Mouse (Mus musculus) heart, embryonic 14.5 days (tissue): Measurements from ENCODE around the gene Tmod3. TPM values are rescaled to one million over a fixed set of nuclear protein-coding genes. Genes with fewer than 3 reads are reported as not detected.
A peak's percentile ranks its signal among the peaks of the same experiment; 100 is the strongest.
"Not testable (repeated sequence)": the region's sequence is repeated elsewhere in the genome, so short reads cannot be mapped to it uniquely, and the experiment has no call there.

Experiments
- ATAC-seq: fragments of 200-750 bp; cut with Nextera tagmentation; 2 replicates; pipeline ENCODE4 v1.8.0; 2017; ENCODE audit warnings: low read depth, moderate TSS enrichment; ENCODE audit not compliant: insufficient number of reproducible peaks, insufficient read depth, low FRiP score
- H3K27ac ChIP-seq, 2 experiments: fragments of 200-500 bp in 1 of 2; fragments of 300-500 bp in 1 of 2; sonication (generic) in 1 of 2; replicated peaks in 1 of 2; 2 replicates each; pipeline ENCODE4 v1.5.1; 2012 to 2014; ENCODE audit warnings: low read depth in 2 of 2, low read length in 2 of 2, control low read depth in 1 of 2, mild to moderate bottlenecking in 1 of 2, mixed read lengths in 1 of 2; ENCODE audit not compliant: control insufficient read depth in 1 of 2, insufficient read depth in 1 of 2
- H3K27me3 ChIP-seq: fragments of 300-500 bp; sonication (generic); 2 replicates; pipeline ENCODE4 v1.6.1; 2014; ENCODE audit warnings: mild to moderate bottlenecking, low read length, control low read depth; ENCODE audit not compliant: control insufficient read depth, insufficient read depth
- H3K36me3 ChIP-seq: fragments of 300-500 bp; sonication (generic); 2 replicates; pipeline ENCODE4 v1.6.1; 2014; ENCODE audit warnings: mild to moderate bottlenecking, control low read depth, low read length, mixed read lengths; ENCODE audit not compliant: control insufficient read depth, insufficient read depth
- H3K4me1 ChIP-seq, 2 experiments: fragments of 200-500 bp in 1 of 2; fragments of 300-500 bp in 1 of 2; sonication (generic) in 1 of 2; 2 replicates each; pipeline ENCODE4 v1.6.1; 2012 to 2014; ENCODE audit warnings: low read length in 2 of 2, control low read depth in 1 of 2, mixed read lengths in 1 of 2; ENCODE audit not compliant: control insufficient read depth in 2 of 2, insufficient read depth in 2 of 2
- H3K4me2 ChIP-seq: fragments of 300-500 bp; sonication (generic); 2 replicates; pipeline ENCODE4 v1.6.1; 2014; ENCODE audit warnings: mild to moderate bottlenecking, low read length
- H3K4me3 ChIP-seq, 2 experiments: fragments of 200-500 bp in 1 of 2; fragments of 300-500 bp in 1 of 2; sonication (generic) in 1 of 2; 2 replicates each; pipeline ENCODE4 v1.5.1; 2012 to 2014; ENCODE audit warnings: low read length in 2 of 2, mild to moderate bottlenecking in 2 of 2, control low read depth in 1 of 2, low read depth in 1 of 2, moderate library complexity in 1 of 2; ENCODE audit not compliant: control insufficient read depth in 1 of 2, insufficient read depth in 1 of 2
- H3K9ac ChIP-seq: fragments of 300-500 bp; sonication (generic); 2 replicates; pipeline ENCODE4 v1.6.1; 2014; ENCODE audit warnings: mild to moderate bottlenecking, low read length
- H3K9me3 ChIP-seq: fragments of 300-500 bp; sonication (generic); 2 replicates; pipeline ENCODE4 v1.6.1; 2016; ENCODE audit warnings: low read length, control low read depth; ENCODE audit not compliant: control insufficient read depth
- WGBS: fragments of 180-500 bp; shearing (Covaris S2); extraction: QIAGEN DNeasy Blood & Tissue Kit; methylation state at CpG from one replicate; pipeline ENCODE4 v1.1.7; 2014; 5-methylcytosine and 5-hydroxymethylcytosine counted together
- polyA plus RNA-seq: library from polyadenylated mRNA; unstranded; fragments of >200 nt; fragmentation: Nextera tagmentation; extraction: Ambion mirVana; gene quantifications from 2 replicates; pipeline ENCODE4 v1.2.1, GENCODE M21; 2014

The Tmod3 gene
- polyA plus RNA-seq, 1 experiment from 2014 or later: 75.0 TPM

DNA sequence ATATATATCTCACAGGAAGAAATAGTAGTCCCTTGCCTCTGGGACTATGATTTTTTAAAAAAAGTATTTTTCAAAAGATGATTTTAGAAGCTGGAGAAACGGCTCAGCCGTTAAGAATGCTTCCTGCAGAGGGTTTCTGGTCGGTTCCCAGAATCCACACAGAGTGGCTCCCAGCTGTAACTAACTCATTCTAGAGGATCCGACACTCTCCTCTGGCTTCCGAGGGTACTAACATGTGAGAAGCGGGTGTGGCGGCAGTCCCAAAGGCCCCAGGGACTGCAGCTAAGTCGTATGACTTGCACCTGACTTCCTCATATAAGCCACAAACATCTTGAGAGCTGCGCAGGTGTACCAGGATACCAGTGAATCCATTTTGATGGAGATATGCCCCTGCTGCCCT lies 26.5 kb downstream of the Tmod3 start:
- not testable (repeated sequence) for ATAC-seq, H3K4me2 ChIP-seq, H3K9ac ChIP-seq, H3K4me3 ChIP-seq, H3K4me1 ChIP-seq, H3K27me3 ChIP-seq, H3K27ac ChIP-seq, H3K9me3 ChIP-seq
- WGBS: 76% methylated on average over 8 of the region's 9 CpGs
- peaks cover 24% of the 10 kb centered on the region for H3K36me3 ChIP-seq

DNA sequence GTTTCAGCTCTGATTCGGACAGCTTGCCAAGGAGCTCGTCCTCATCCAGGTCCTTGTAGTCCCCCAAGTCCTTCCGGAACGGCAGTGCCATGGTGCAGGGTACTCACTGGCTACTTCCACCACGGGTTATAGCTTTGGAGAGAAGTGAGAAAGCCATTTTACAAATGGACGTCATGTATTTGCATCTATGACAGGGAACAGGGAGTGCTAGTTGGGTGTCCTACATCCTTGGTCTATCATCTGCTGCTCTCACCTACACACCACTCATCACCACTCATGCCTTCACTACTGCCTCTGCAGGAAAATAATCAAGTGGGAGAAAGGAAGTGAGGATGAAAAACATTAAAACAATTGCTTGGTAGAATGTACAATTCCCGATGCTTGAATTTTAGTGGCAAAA lies 27.0 kb downstream of the Tmod3 start:
- H3K4me3 ChIP-seq: no peak overlapping the region
- H3K4me2 ChIP-seq: no peak overlapping the region
- no peaks in the 10 kb centered on the region for H3K9me3 ChIP-seq
- H3K4me1 ChIP-seq: peaks cover 4 to 5% of the 10 kb centered on the region in 2 experiments
- peaks cover 24% of the 10 kb centered on the region for H3K36me3 ChIP-seq
- no peak for ATAC-seq
- 89% methylated on average over 7 of the region's 7 CpGs for WGBS
- no peak overlapping the region for H3K9ac ChIP-seq
- no peak overlapping the region for H3K27ac ChIP-seq
- H3K27me3 ChIP-seq: no peaks in the 10 kb centered on the region

DNA sequence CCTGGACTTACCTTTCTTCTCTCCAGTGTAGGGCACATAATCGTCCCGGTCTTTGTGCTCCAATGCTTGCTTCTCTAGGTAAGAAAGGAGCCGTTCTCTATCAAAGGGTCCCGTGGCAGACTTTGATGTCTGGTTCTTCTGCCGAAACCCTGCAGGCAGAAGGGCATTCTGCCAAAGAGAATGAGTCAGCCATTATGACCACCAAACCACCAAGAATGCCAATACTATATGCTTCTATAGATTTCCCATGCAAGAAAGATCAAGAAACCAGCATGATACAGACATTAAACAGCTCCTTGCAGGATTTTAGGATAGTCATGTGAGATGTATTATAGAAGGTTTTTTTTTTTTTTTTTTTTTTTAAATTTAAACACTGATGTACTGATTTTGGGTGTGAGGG lies 30.1 kb downstream of the Tmod3 start:
- no peak for ATAC-seq
- H3K9ac ChIP-seq: no peak overlapping the region
- H3K9me3 ChIP-seq: no peaks in the 10 kb centered on the region
- H3K36me3 ChIP-seq: peaks cover 24% of the 10 kb centered on the region
- H3K4me3 ChIP-seq: no peak overlapping the region
- 63% methylated on average over 5 of the region's 5 CpGs for WGBS
- no peaks in the 10 kb centered on the region for H3K27me3 ChIP-seq
- H3K4me1 ChIP-seq: peaks cover 6 to 9% of the 10 kb centered on the region in 2 experiments
- no peak overlapping the region for H3K4me2 ChIP-seq
- no peak overlapping the region for H3K27ac ChIP-seq

DNA sequence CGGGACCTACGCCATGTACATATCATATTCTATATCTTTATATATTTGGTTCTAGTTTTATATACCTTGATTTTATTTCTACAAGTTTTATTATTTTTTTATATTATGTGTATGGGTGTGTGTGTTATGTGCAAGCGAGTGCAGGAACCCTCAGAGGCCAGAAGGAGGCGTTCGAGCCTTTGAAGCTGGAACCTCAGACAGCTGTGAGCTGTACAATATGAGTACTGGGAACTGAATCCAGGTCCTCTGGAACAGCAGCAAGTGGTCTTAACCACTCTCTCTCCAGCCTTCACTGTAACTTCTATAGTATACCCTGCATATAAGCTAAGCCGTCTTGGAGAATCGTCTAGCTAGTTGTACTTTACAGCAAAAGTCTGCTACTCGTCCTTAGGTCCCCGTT lies 31.4 kb downstream of the Tmod3 start:
- Histone ChIP-seq H3K27me3 (no peaks in the 10 kb centered on the region), H3K4me2 (no peak overlapping the region), H3K9ac (no peak overlapping the region), H3K9me3 (no peaks in the 10 kb centered on the region), H3K36me3 (peaks cover 24% of the 10 kb centered on the region), H3K27ac (peak overlapping the region in 1 of 2 experiments; percentile 63; a peak in 1 of 4 replicates), H3K4me1 (peaks cover 6 to 9% of the 10 kb centered on the region in 2 experiments), H3K4me3 (no peak overlapping the region)
- no peak for ATAC-seq
- WGBS: 96% methylated on average over 9 of the region's 9 CpGs

DNA sequence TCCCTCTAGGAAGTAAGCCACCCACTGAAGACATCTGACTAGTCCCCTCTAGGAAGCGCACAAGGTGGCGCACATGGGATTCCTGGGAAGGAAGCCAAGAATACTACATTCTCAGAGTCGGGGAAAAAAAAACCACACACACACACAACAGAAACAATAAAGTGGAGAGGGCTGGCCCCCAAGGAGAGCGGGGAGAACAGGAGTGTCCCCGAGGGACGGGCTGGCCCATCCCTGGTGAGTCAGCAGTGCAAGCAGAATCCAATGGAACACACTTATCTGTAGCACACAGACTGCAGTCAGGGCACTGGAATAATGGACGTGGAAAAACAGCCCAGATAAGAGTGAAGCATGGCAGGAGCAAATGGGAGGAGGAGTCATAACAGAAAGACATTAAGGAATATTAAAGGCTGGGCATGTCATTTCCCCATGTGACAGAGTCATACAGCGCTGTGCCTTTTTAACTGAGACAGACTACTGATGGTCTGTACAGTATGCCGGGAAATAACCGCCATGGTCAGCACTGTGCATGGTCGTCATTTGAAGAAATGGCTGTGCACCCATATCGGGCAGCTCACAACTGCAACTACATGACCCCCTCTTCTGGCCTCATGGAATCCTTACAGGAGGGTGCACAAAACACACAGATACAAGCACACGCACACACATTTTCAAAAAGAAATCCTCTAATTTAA lies 31.9 kb downstream of the Tmod3 start:
- H3K27ac ChIP-seq: peak overlapping the region; percentile 63 to 71
- H3K9me3 ChIP-seq: no peaks in the 10 kb centered on the region
- peaks cover 26% of the 10 kb centered on the region for H3K36me3 ChIP-seq
- no peak overlapping the region for H3K4me2 ChIP-seq
- H3K9ac ChIP-seq: no peak overlapping the region
- peak; percentile 89 for ATAC-seq
- H3K4me1 ChIP-seq: peaks cover 6 to 9% of the 10 kb centered on the region in 2 experiments
- no peak overlapping the region for H3K4me3 ChIP-seq
- 44% methylated on average over 13 of the region's 13 CpGs for WGBS
- H3K27me3 ChIP-seq: no peaks in the 10 kb centered on the region

DNA sequence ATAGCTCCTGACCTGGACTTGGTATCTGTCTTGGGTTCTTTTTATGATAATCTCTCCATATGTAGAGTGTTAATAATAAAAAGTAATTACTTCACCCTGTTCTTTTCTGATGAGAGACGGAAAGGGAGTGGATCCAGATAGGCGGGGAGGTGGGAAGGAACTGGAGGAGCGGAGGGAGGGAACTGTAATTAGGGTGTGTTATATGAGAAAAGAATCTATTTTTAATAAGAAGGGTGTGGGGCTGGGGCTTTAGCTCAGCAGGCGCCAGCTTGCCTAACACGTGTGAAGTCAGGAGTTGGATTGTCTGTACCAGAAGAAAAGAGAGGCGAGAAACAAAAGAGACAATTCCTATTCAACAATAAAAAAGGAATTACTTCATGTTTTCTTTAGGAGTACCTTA lies 35.8 kb downstream of the Tmod3 start:
- Histone ChIP-seq H3K4me1 (peaks cover 6 to 9% of the 10 kb centered on the region in 2 experiments), H3K27me3 (no peaks in the 10 kb centered on the region), H3K36me3 (peaks cover 15% of the 10 kb centered on the region; the same call in 1 of the 2 replicates), H3K9ac (no peak overlapping the region), H3K9me3 (no peaks in the 10 kb centered on the region), H3K4me2 (no peak overlapping the region), H3K27ac (no peak overlapping the region), H3K4me3 (no peak overlapping the region)
- no peak; the same call in 1 of the 2 replicates for ATAC-seq
- WGBS: 56% methylated on average over 6 of the region's 6 CpGs

DNA sequence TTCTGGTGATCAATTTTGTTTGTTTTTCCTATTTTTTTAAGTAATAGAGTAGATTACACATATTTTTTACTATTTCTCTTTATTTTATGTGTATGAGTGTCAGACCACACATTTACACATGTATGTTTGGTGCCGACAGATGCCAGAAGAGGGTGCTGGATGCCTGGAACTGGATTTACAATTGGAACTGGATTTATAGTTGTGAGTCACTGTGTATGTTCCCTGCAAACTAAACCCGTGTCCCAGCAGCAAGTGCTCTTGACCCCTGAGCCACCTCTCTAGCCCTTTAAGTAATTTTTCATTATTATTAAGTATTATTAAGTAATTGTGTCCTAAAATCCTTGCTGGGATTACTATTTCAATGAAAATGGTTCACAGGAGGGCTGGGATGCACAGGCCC lies 37.2 kb downstream of the Tmod3 start:
- Histone ChIP-seq H3K9me3 (no peaks in the 10 kb centered on the region), H3K4me2 (no peak overlapping the region), H3K4me1 (peaks cover 0 to 1% of the 10 kb centered on the region in 2 experiments; a peak in 1 of 4 replicates), H3K9ac (no peak overlapping the region), H3K36me3 (peaks cover 12% of the 10 kb centered on the region; the same call in 1 of the 2 replicates), H3K27me3 (no peaks in the 10 kb centered on the region), H3K27ac (no peak overlapping the region), H3K4me3 (no peak overlapping the region)
- 73% methylated on average over 2 of the region's 2 CpGs for WGBS
- no peak for ATAC-seq

DNA sequence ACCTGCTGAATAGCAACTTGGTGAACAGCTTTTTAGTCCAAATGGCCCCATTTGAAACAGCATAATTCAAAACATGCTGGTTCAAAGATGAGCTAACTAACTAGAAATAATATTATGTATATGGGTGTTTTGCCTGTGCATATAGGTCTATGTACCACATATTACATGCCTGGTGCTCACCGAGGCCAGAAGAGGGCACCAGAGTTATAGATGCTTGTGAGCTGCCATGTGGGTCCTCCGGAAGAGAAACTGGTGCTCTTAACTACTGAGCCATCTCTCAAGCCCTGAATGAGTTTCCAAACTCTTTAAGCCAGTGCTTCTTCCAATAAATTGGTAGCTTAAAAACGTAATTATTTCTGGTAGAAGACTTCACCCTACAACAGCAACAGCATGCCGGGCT lies 37.7 kb downstream of the Tmod3 start:
- no peak overlapping the region for H3K9ac ChIP-seq
- WGBS: 52% methylated on average over 4 of the region's 4 CpGs
- H3K9me3 ChIP-seq: no peaks in the 10 kb centered on the region
- no peak overlapping the region for H3K4me3 ChIP-seq
- ATAC-seq: no peak
- no peak overlapping the region for H3K27ac ChIP-seq
- H3K4me2 ChIP-seq: no peak overlapping the region
- H3K27me3 ChIP-seq: no peaks in the 10 kb centered on the region
- H3K4me1 ChIP-seq: no peaks in the 10 kb centered on the region
- peaks cover 12% of the 10 kb centered on the region; the same call in 1 of the 2 replicates for H3K36me3 ChIP-seq
